ENCODE assay signal across 8 mouse cellular contexts in genomic region chr10:76531375-76531774, GRCm38 (mm10). TPM values are rescaled to one million over a fixed set of nuclear protein-coding genes. Genes with fewer than 3 reads are reported as not detected.
A peak's percentile ranks its signal among the peaks of the same experiment; 100 is the strongest.
DNase-seq lines count a peak whose midpoint lies in the region; ATAC-seq and TF ChIP-seq lines count a peak whose summit lies in the region.

Gene Lss (plus strand): TSS chr10:76531588.

- H3K4me3 ChIP-seq in MEL (ENCODE audit: control insufficient read depth in 1 of 2, insufficient read depth in 1 of 2, low read depth in 2 of 2, low read length in 2 of 2), result peak within 1 kb of the TSS; percentile 71 to 95
- peak within 1 kb of the TSS; percentile 76 for H3K4me3 ChIP-seq in cerebellum, adult 2 months (replicated peaks; ENCODE audit: insufficient read depth, low read depth, low read length)
- peak within 1 kb of the TSS; percentile 68 for H3K4me3 ChIP-seq in forebrain, postnatal 0 days (ENCODE audit: low read depth, low read length)
- H3K4me3 ChIP-seq in lung, embryonic 15.5 days, result peak within 1 kb of the TSS; percentile 70

- TF ChIP-seq POLR2A in MEL (IDR thresholded peaks at IDR 0.05; ENCODE audit: control insufficient read depth in 1 of 2, insufficient read depth in 1 of 2, low read depth in 1 of 2, low read length in 2 of 2, poor library complexity in 1 of 2), result peak; percentile 65 to 81; a peak in 3 of 4 replicates
- peak; percentile 89 for TF ChIP-seq POLR2A in cerebellum, adult 2 months (IDR thresholded peaks at IDR 0.05; ENCODE audit: borderline replicate concordance, insufficient read depth, low read length)

- TF ChIP-seq CTCF in MEL (IDR thresholded peaks at IDR 0.05 in 2 of 3, conservative IDR thresholded peaks at IDR 0.05 in 1 of 3; ENCODE audit: control insufficient read depth in 1 of 3, insufficient read depth in 1 of 3, low read depth in 2 of 3, low read length in 3 of 3, poor library complexity in 1 of 3, severe bottlenecking in 1 of 3), result no peak
- TF ChIP-seq CTCF in cerebellum, adult 2 months (IDR thresholded peaks at IDR 0.05; ENCODE audit: borderline replicate concordance, insufficient read depth, low read depth, low read length), result no peak; the same call in 1 of the 2 replicates
- TF ChIP-seq CTCF in forebrain, postnatal 0 days (IDR thresholded peaks at IDR 0.05; ENCODE audit: low read depth), result peak; percentile 53

- peaks cover 4 to 5% of the 10 kb centered on the region in 2 experiments for H3K4me1 ChIP-seq in MEL (ENCODE audit: control insufficient read depth in 1 of 2, insufficient read depth in 2 of 2, low read length in 2 of 2)
- no peaks in the 10 kb centered on the region; the same call in 1 of the 2 replicates for H3K4me1 ChIP-seq in cerebellum, adult 2 months (ENCODE audit: control insufficient read depth, insufficient read depth, low read length)
- H3K4me1 ChIP-seq in forebrain, postnatal 0 days (ENCODE audit: insufficient read depth), result no peaks in the 10 kb centered on the region
- H3K4me1 ChIP-seq in lung, embryonic 15.5 days, result peaks cover 16% of the 10 kb centered on the region

- TF ChIP-seq EP300 in MEL (IDR thresholded peaks at IDR 0.05; ENCODE audit: low read depth in 1 of 2, low read length in 2 of 2), result no peak

- peak; percentile 100 for ATAC-seq in forebrain, postnatal 0 days
- peak; percentile 99 for ATAC-seq in lung, embryonic 15.5 days (ENCODE audit: borderline replicate concordance, extremely low read depth, low FRiP score, low TSS enrichment)

- H3K27ac ChIP-seq in MEL (ENCODE audit: control insufficient read depth, low read depth, low read length), result no peak within 1 kb of the TSS
- 0 out of 2 replicates have a peak within 1 kb of the TSS, but pooled peaks have one; percentile 22 for H3K27ac ChIP-seq in cerebellum, adult 2 months (ENCODE audit: insufficient read depth, low read length)
- peak within 1 kb of the TSS; percentile 66 for H3K27ac ChIP-seq in forebrain, postnatal 0 days (ENCODE audit: low read depth, low read length)
- peak within 1 kb of the TSS; percentile 66 for H3K27ac ChIP-seq in lung, embryonic 15.5 days

- WGBS in cerebellum, adult 2 months, result under 1% methylated on average over 37 of the region's 37 CpGs
- 1% methylated on average over 37 of the region's 37 CpGs for WGBS in forebrain, postnatal 0 days
- under 1% methylated on average over 37 of the region's 37 CpGs for WGBS in lung, embryonic 15.5 days

- TF ChIP-seq RAD21 in MEL (IDR thresholded peaks at IDR 0.05; ENCODE audit: low read depth, low read length), result no peak

- peaks cover 4% of the 10 kb centered on the region for H3K79me2 ChIP-seq in MEL (ENCODE audit: control insufficient read depth, insufficient read depth, low read length, poor library complexity)

- no peaks in the 10 kb centered on the region; a peak in 2 of 4 replicates for H3K36me3 ChIP-seq in MEL (ENCODE audit: control insufficient read depth in 1 of 2, insufficient read depth in 2 of 2, low read length in 2 of 2)
- peaks cover 24% of the 10 kb centered on the region for H3K36me3 ChIP-seq in forebrain, postnatal 0 days (ENCODE audit: insufficient read depth)
- H3K36me3 ChIP-seq in lung, embryonic 15.5 days, result peaks cover 7% of the 10 kb centered on the region; the same call in 1 of the 2 replicates

- peak within 1 kb of the TSS; percentile 78 for H3K4me2 ChIP-seq in forebrain, postnatal 0 days (ENCODE audit: low read depth)
- H3K4me2 ChIP-seq in lung, embryonic 15.5 days, result peak within 1 kb of the TSS; percentile 92

- peak; percentile 98 for DNase-seq in MEL (ENCODE audit: low read depth, low spot score)
- DNase-seq in cerebellum, adult 2 months, result peak; percentile 97 to 99
- peak; percentile 98 for DNase-seq in forebrain, postnatal 0 days
- peak; percentile 97 for DNase-seq in heart, postnatal 4 days
- DNase-seq in layer of hippocampus, adult 8-10 months (ENCODE audit: low spot score in 2 of 2), result peak; percentile 96
- peak; percentile 95 for DNase-seq in ovary, adult 18-20 months (ENCODE audit: low spot score)
- peak; percentile 97 for DNase-seq in thymus, postnatal 0 days (ENCODE audit: low spot score)

- peak within 1 kb of the TSS; percentile 51 for H3K9ac ChIP-seq in MEL (ENCODE audit: control insufficient read depth, low read depth, low read length, poor library complexity, severe bottlenecking)
- peak within 1 kb of the TSS; percentile 69 for H3K9ac ChIP-seq in forebrain, postnatal 0 days
- H3K9ac ChIP-seq in lung, embryonic 15.5 days, result peak within 1 kb of the TSS; percentile 69

- H3K9me3 ChIP-seq in MEL (replicated peaks; ENCODE audit: insufficient read depth, low read length), result no peaks in the 10 kb centered on the region
- no peaks in the 10 kb centered on the region for H3K9me3 ChIP-seq in forebrain, postnatal 0 days (ENCODE audit: low read length)
- no peaks in the 10 kb centered on the region for H3K9me3 ChIP-seq in lung, embryonic 15.5 days

- H3K27me3 ChIP-seq in MEL (ENCODE audit: control insufficient read depth in 1 of 2, insufficient read depth in 2 of 2, low read length in 2 of 2), result no peaks in the 10 kb centered on the region
- H3K27me3 ChIP-seq in cerebellum, adult 2 months (ENCODE audit: control insufficient read depth, insufficient read depth, low read length), result no peaks in the 10 kb centered on the region
- no peaks in the 10 kb centered on the region for H3K27me3 ChIP-seq in forebrain, postnatal 0 days (ENCODE audit: insufficient read depth, low read length)
- no peaks in the 10 kb centered on the region for H3K27me3 ChIP-seq in lung, embryonic 15.5 days

TF ChIP-seq in MEL, 35 proteins besides CTCF, POLR2A, EP300 and RAD21 (continues in another document):
- peak; percentile 82 for TF ChIP-seq ELF1 (IDR thresholded peaks at IDR 0.05; ENCODE audit: low read depth, low read length)
- TF ChIP-seq TBP (IDR thresholded peaks at IDR 0.05; ENCODE audit: low read depth, low read length), result peak; percentile 60; the same call in 1 of the 2 replicates
- TF ChIP-seq CHD1 (IDR thresholded peaks at IDR 0.05; ENCODE audit: low read depth, low read length), result no peak
- no peak for TF ChIP-seq E2F4 (IDR thresholded peaks at IDR 0.05; ENCODE audit: borderline replicate concordance, low read depth, low read length)
- TF ChIP-seq SIN3A (IDR thresholded peaks at IDR 0.05; ENCODE audit: low read length), result peak; percentile 89
- peak; percentile 55; the same call in 1 of the 2 replicates for TF ChIP-seq MAZ (IDR thresholded peaks at IDR 0.05; ENCODE audit: low read depth, low read length)
- TF ChIP-seq HCFC1 (IDR thresholded peaks at IDR 0.05; ENCODE audit: low read depth, low read length), result peak; percentile 80
- peak; percentile 86 for TF ChIP-seq BHLHE40 (IDR thresholded peaks at IDR 0.05; ENCODE audit: borderline replicate concordance, low read depth, low read length)
- no peak for TF ChIP-seq SMC3 (IDR thresholded peaks at IDR 0.05; ENCODE audit: low read depth, low read length)
- peak; percentile 100; the same call in 1 of the 2 replicates for TF ChIP-seq NRF1 (IDR thresholded peaks at IDR 0.05; ENCODE audit: insufficient read depth, low read depth, low read length, poor library complexity, severe bottlenecking)
- TF ChIP-seq ZMIZ1 (IDR thresholded peaks at IDR 0.05; ENCODE audit: low read depth, low read length), result 0 out of 2 replicates have a peak, but pooled peaks have one; percentile 19
- no peak for TF ChIP-seq MAFK (IDR thresholded peaks at IDR 0.05; ENCODE audit: borderline replicate concordance, low read depth, low read length)
- no peak; the same call in 1 of the 2 replicates for TF ChIP-seq ETS1 (IDR thresholded peaks at IDR 0.05; ENCODE audit: low read depth, low read length)
- TF ChIP-seq POLR2AphosphoS2 (IDR thresholded peaks at IDR 0.05; ENCODE audit: low read length), result peak; percentile 43; the same call in 1 of the 2 replicates
- no peak for TF ChIP-seq ZNF384 (IDR thresholded peaks at IDR 0.05; ENCODE audit: low read depth, low read length)
- no peak for TF ChIP-seq MEF2A (IDR thresholded peaks at IDR 0.05; ENCODE audit: extremely low read depth, insufficient replicate concordance, low read depth, low read length, poor library complexity, severe bottlenecking)
- TF ChIP-seq MYB (IDR thresholded peaks at IDR 0.05; ENCODE audit: low read depth, low read length), result no peak
- TF ChIP-seq KAT2A (conservative IDR thresholded peaks at IDR 0.05; ENCODE audit: low read depth, low read length), result no peak; the same call in 1 of the 2 replicates
- TF ChIP-seq RCOR1 (IDR thresholded peaks at IDR 0.05; ENCODE audit: low read depth, low read length), result no peak
- peak; percentile 96 for TF ChIP-seq MXI1 (IDR thresholded peaks at IDR 0.05; ENCODE audit: low read depth, low read length)
- no peak for TF ChIP-seq GATA1 (IDR thresholded peaks at IDR 0.05; ENCODE audit: low read depth, low read length)
- TF ChIP-seq TCF12 (IDR thresholded peaks at IDR 0.05; ENCODE audit: low read depth, low read length), result peak; percentile 65
- TF ChIP-seq USF2 (IDR thresholded peaks at IDR 0.05; ENCODE audit: borderline replicate concordance in 1 of 2, insufficient read depth in 1 of 2, low read depth in 1 of 2, low read length in 2 of 2), result no peak
- TF ChIP-seq USF1 (IDR thresholded peaks at IDR 0.05; ENCODE audit: low read depth, low read length), result peak; percentile 77
- TF ChIP-seq MAX (IDR thresholded peaks at IDR 0.05; ENCODE audit: low read length), result no peak; the same call in 1 of the 2 replicates
- peak; percentile 32; the same call in 1 of the 2 replicates for TF ChIP-seq CHD2 (IDR thresholded peaks at IDR 0.05; ENCODE audit: low read length)
- TF ChIP-seq POLR2AphosphoS5 (IDR thresholded peaks at IDR 0.05; ENCODE audit: borderline replicate concordance, low read depth, low read length), result no peak
- no peak for TF ChIP-seq GABPA (IDR thresholded peaks at IDR 0.05; ENCODE audit: low read depth, low read length)
- no peak for TF ChIP-seq ZC3H11A (IDR thresholded peaks at IDR 0.05; ENCODE audit: low read depth, low read length)
- TF ChIP-seq JUND (IDR thresholded peaks at IDR 0.05; ENCODE audit: low read depth, low read length), result no peak
- no peak for TF ChIP-seq TAL1 (IDR thresholded peaks at IDR 0.05; ENCODE audit: low read length)

RNA-seq across cellular contexts. Expression of gene Lss, which starts in this region (rescaled TPM):
- total RNA-seq in MEL (2012; rRNA removed), result 26.3 and 27.5 TPM in 2 replicates
- polyA plus RNA-seq in MEL (2012; ENCODE audit: insufficient read depth in 1 of 2, insufficient read length in 2 of 2, low read depth in 1 of 2, low replicate concordance in 2 of 2, missing spikeins in 1 of 2), result 10 to 100 TPM; 27.5 to 28.3 TPM
- 30.5 and 32.2 TPM in 2 replicates for polyA plus RNA-seq in cerebellum, adult 2 months (2012; rRNA removed)
- total RNA-seq in forebrain, postnatal 0 days (2014; rRNA removed), result 66.3 and 67.1 TPM in 2 replicates
- polyA plus RNA-seq in forebrain, postnatal 0 days (2015; fragmentation: Nextera tagmentation; extraction: Ambion mirVana), result 31.5 and 38.6 TPM in 2 replicates
- 10 to 100 TPM; 16.8 to 17.2 TPM for total RNA-seq in heart, postnatal 4 days (2021)
- 10 to 100 TPM; 40.6 to 69.0 (median 51.1) TPM for total RNA-seq in layer of hippocampus, adult 8-10 months (2022)
- polyA plus RNA-seq in lung, embryonic 15.5 days (2015; fragmentation: Nextera tagmentation; extraction: Ambion mirVana), result 23.2 and 26.5 TPM in 2 replicates
- polyA plus RNA-seq in thymus, postnatal 0 days (2015; fragmentation: Nextera tagmentation; extraction: Ambion mirVana), result 18.7 and 19.6 TPM in 2 replicates
